Mouse (Mus musculus) heart, embryonic 12.5 days (tissue): Measurements from ENCODE around the gene Rpl35a. TPM values are rescaled to one million over a fixed set of nuclear protein-coding genes. Genes with fewer than 3 reads are reported as not detected.

Source experiments
- ATAC-seq: fragments of 200-750 bp; cut with Nextera tagmentation; 2 replicates; pipeline ENCODE4 v1.8.0; 2017; ENCODE audit warnings: moderate TSS enrichment, moderate library complexity; ENCODE audit not compliant: insufficient number of reproducible peaks, low FRiP score
- H3K27ac ChIP-seq: fragments of 300-500 bp; sonication (generic); 2 replicates; pipeline ENCODE4 v1.5.1; 2016; ENCODE audit warnings: mild to moderate bottlenecking, moderate library complexity; ENCODE audit not compliant: poor library complexity, severe bottlenecking
- H3K27me3 ChIP-seq: fragments of 300-500 bp; sonication (generic); replicated peaks from 2 replicates; pipeline ENCODE4 v1.6.1; 2016; ENCODE audit warnings: mild to moderate bottlenecking, moderate library complexity
- H3K36me3 ChIP-seq: fragments of 300-500 bp; sonication (generic); 2 replicates; pipeline ENCODE4 v1.6.1; 2016; ENCODE audit warnings: mild to moderate bottlenecking, moderate library complexity
- H3K4me1 ChIP-seq: fragments of 300-500 bp; sonication (generic); replicated peaks from 2 replicates; pipeline ENCODE4 v1.6.1; 2016; ENCODE audit warnings: mild to moderate bottlenecking
- H3K4me2 ChIP-seq: fragments of 300-500 bp; sonication (generic); 2 replicates; pipeline ENCODE4 v1.6.1; 2016; ENCODE audit warnings: mild to moderate bottlenecking, moderate library complexity
- H3K4me3 ChIP-seq: fragments of 300-500 bp; sonication (generic); 2 replicates; pipeline ENCODE4 v1.5.1; 2016; ENCODE audit warnings: mild to moderate bottlenecking
- H3K9ac ChIP-seq: fragments of 300-500 bp; sonication (generic); 2 replicates; pipeline ENCODE4 v1.6.1; 2016; ENCODE audit warnings: mild to moderate bottlenecking, moderate library complexity
- H3K9me3 ChIP-seq: fragments of 300-500 bp; sonication (generic); replicated peaks from 2 replicates; pipeline ENCODE4 v1.6.1; 2016; ENCODE audit warnings: mild to moderate bottlenecking, moderate library complexity
- WGBS: fragments of 180-500 bp; shearing (Covaris S2); methylation state at CpG from one replicate; pipeline ENCODE4 v1.1.7; 2016; 5-methylcytosine and 5-hydroxymethylcytosine counted together
- polyA plus RNA-seq: library from polyadenylated mRNA; unstranded; fragments of >200 nt; fragmentation: Nextera tagmentation; extraction: Ambion mirVana; gene quantifications from 2 replicates; pipeline ENCODE4 v1.2.1, GENCODE M21; 2016

The Rpl35a gene
- polyA plus RNA-seq: 660 and 669 TPM in 2 replicates

DNA sequence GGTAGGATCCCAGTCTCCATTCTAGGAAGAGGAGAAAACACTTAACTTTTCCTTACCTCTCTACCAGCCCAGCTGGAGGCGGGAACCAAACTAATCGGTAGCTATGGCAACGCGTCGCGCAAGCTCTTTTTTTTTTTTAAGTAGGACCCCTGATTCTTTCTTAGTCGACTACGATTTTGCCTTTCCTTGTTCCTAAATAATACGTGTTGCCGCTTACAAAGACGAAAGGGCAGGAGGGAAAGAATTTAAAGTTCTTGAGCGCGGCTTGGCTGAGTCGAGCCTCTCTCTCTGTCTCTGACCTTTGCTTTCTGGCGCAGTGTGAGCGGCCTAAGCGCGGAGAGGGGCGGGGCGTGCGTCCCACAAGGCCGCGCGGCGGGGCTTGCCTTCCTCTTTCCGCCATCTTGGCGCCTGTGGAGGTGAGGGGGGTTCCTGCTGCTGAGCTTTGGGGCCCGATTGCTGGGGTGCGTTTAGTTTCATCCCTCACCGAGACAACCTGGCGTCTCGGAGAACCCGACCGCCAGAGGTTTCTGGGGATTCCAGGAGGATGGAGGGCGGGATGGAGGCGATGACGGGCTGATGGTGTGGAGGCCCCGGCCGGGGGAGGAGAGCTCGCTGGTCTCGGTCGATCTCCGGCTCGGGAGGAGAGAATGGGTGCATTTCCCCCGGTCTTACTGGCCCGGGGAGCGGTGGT, at the start of gene Rpl35a, which contains the start of gene Iqcg:
TSS of gene Rpl35a (plus strand) at position 359 of the 691 bp plus-strand sequence.
TSS of gene Iqcg (minus strand) at position 124 of the 691 bp plus-strand sequence.
- H3K4me2 ChIP-seq: peak within 1 kb of the TSS; percentile 72
- H3K9me3 ChIP-seq: no peaks in the 10 kb centered on the region
- peaks cover 32% of the 10 kb centered on the region for H3K36me3 ChIP-seq
- peaks cover 10% of the 10 kb centered on the region for H3K4me1 ChIP-seq
- peak within 1 kb of the TSS; percentile 93 for H3K4me3 ChIP-seq
- peak within 1 kb of the TSS; percentile 97 for H3K9ac ChIP-seq
- peak; percentile 92 for ATAC-seq
- H3K27me3 ChIP-seq: no peaks in the 10 kb centered on the region
- peak within 1 kb of the TSS; percentile 86 for H3K27ac ChIP-seq
- under 1% methylated on average over 47 of the region's 47 CpGs for WGBS

DNA sequence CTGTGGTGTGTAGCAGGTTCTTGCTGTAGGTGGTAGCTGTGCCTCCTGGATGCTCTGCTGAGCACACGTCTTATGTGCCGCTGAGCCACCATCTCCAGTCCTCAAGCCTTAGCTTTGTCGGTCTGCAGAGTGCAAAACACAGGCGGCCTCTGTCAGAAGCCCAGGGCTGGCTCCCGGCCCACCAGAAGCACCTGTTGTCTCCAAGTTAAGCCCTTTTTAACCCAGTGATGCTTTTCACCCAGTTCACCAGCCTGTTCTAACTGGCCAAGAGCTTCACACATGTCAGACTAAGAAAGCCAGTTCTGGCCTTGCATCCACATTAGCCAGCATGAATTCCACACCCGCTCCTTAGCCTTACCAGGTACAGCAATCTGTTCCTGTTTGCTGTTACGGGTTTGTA, 49.4 kb upstream of the Rpl35a start:
- WGBS: 87% methylated on average over 7 of the region's 7 CpGs

GRCm38 (mm10) chr16:33007436-33007835, 48.8 kb upstream of the Rpl35a start:
- Histone ChIP-seq H3K4me2 (no peak overlapping the region), H3K27ac (no peak overlapping the region), H3K9ac (no peak overlapping the region), H3K4me3 (no peak overlapping the region), H3K9me3 (no peaks in the 10 kb centered on the region), H3K27me3 (no peaks in the 10 kb centered on the region), H3K4me1 (peaks cover 12% of the 10 kb centered on the region), H3K36me3 (peaks cover 65% of the 10 kb centered on the region)
- WGBS: 91% methylated on average over 7 of the region's 7 CpGs
- ATAC-seq: no peak

More for the DNA sequence above, 49.4 kb upstream of the Rpl35a start:
- Histone ChIP-seq H3K36me3 (peaks cover 65% of the 10 kb centered on the region), H3K27ac (no peak overlapping the region), H3K9me3 (no peaks in the 10 kb centered on the region), H3K4me3 (no peak overlapping the region), H3K27me3 (no peaks in the 10 kb centered on the region), H3K4me2 (no peak overlapping the region), H3K4me1 (peaks cover 12% of the 10 kb centered on the region), H3K9ac (no peak overlapping the region)
- no peak for ATAC-seq

DNA sequence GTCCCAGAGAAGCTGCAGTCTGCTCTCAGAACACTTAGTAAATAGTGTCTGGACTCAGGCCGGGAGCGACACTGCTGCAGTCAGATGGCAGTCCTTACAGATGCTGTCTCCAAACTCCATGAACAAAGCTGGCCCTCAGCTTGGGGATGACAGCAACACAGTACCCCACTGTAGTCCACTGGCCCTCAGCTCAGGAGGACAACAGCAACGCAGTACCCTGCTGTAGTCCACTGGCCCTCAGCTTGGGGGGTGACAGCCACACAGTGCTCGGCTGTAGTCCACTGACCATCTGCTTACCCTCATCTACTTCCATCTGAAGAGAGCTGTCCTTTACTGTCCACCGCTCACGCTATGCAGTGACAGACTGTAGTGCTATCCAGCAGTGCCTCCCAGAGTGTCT, 46.1 kb upstream of the Rpl35a start:
- Histone ChIP-seq H3K36me3 (peaks cover 82% of the 10 kb centered on the region), H3K9me3 (no peaks in the 10 kb centered on the region), H3K9ac (no peak overlapping the region)

GRCm38 (mm10) chr16:33013801-33014200, 42.5 kb upstream of the Rpl35a start:
- H3K4me3 ChIP-seq: no peak overlapping the region
- 92% methylated on average over 5 of the region's 5 CpGs for WGBS

More for the DNA sequence above, 46.1 kb upstream of the Rpl35a start:
- Histone ChIP-seq H3K4me2 (no peak overlapping the region), H3K27me3 (no peaks in the 10 kb centered on the region), H3K27ac (no peak overlapping the region), H3K4me3 (no peak overlapping the region), H3K4me1 (peaks cover 5% of the 10 kb centered on the region)
- ATAC-seq: no peak
- 92% methylated on average over 6 of the region's 6 CpGs for WGBS

DNA sequence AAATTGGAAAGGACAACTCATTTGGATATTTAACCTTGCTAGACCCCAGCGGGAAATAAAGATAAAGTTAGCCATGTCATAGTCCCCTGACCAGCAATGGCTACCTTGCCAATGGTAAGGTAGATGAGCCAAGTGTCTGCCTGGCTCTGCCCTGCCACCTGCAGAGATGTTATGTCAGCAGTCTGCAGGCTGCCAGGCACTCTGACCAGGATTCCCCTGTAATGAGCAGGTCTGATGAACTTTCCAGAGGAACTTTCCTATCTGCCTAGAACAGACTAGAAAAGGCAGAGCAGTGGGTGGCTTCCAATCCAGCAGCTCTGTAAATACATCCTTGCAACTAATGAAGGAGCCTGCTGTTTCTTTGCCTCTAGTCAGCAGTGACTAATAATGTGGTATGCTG, 41.3 kb upstream of the Rpl35a start:
- WGBS: 86% methylated on average over 1 of the region's 1 CpGs
- Histone ChIP-seq H3K9me3 (no peaks in the 10 kb centered on the region), H3K27me3 (no peaks in the 10 kb centered on the region), H3K27ac (no peak overlapping the region), H3K4me3 (no peak overlapping the region), H3K4me2 (no peak overlapping the region), H3K9ac (no peak overlapping the region), H3K36me3 (peaks cover 63% of the 10 kb centered on the region), H3K4me1 (no peaks in the 10 kb centered on the region)
- no peak for ATAC-seq

More at GRCm38 (mm10) chr16:33013801-33014200, 42.5 kb upstream of the Rpl35a start:
- no peaks in the 10 kb centered on the region for H3K4me1 ChIP-seq
- ATAC-seq: no peak
- no peak overlapping the region for H3K9ac ChIP-seq
- no peaks in the 10 kb centered on the region for H3K9me3 ChIP-seq
- H3K27me3 ChIP-seq: no peaks in the 10 kb centered on the region
- H3K4me2 ChIP-seq: no peak overlapping the region
- peaks cover 74% of the 10 kb centered on the region for H3K36me3 ChIP-seq
- H3K27ac ChIP-seq: no peak overlapping the region

GRCm38 (mm10) chr16:33015396-33015907, 40.8 kb upstream of the Rpl35a start:
- whole genome bisulfite sequencing: 92% methylated on average over 3 of the region's 3 CpGs
- ATAC-seq: no peak
- no peaks in the 10 kb centered on the region for H3K9me3 ChIP-seq
- no peaks in the 10 kb centered on the region for H3K4me1 ChIP-seq
- H3K4me2 ChIP-seq: no peak overlapping the region
- H3K27ac ChIP-seq: no peak overlapping the region
- H3K27me3 ChIP-seq: no peaks in the 10 kb centered on the region
- no peak overlapping the region for H3K4me3 ChIP-seq
- peaks cover 58% of the 10 kb centered on the region for H3K36me3 ChIP-seq
- H3K9ac ChIP-seq: no peak overlapping the region

DNA sequence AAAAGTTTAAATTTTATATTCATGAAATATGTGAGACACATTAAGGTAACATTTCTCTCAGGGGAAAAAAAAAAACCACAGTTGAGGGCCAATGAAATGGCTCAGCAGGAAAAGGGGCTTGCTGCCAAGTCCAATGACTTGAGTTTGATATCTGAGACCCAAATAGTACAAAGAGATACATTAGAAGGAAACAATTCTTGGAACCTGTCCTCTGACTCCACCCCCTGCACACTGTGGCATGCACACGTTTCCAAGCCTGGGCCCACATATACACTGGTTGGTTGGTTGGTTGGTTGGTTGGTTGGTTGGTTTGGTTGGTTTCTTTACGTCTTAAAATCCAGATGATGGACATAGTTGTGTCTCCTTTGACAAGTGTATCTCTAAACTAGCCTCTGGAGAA, 40.3 kb upstream of the Rpl35a start:
- Histone ChIP-seq H3K4me2 (no peak overlapping the region), H3K4me1 (no peaks in the 10 kb centered on the region), H3K9me3 (no peaks in the 10 kb centered on the region), H3K27me3 (no peaks in the 10 kb centered on the region), H3K4me3 (no peak overlapping the region), H3K36me3 (peaks cover 52% of the 10 kb centered on the region), H3K9ac (no peak overlapping the region), H3K27ac (no peak overlapping the region)
- 85% methylated on average over 2 of the region's 2 CpGs for WGBS
- ATAC-seq: no peak

DNA sequence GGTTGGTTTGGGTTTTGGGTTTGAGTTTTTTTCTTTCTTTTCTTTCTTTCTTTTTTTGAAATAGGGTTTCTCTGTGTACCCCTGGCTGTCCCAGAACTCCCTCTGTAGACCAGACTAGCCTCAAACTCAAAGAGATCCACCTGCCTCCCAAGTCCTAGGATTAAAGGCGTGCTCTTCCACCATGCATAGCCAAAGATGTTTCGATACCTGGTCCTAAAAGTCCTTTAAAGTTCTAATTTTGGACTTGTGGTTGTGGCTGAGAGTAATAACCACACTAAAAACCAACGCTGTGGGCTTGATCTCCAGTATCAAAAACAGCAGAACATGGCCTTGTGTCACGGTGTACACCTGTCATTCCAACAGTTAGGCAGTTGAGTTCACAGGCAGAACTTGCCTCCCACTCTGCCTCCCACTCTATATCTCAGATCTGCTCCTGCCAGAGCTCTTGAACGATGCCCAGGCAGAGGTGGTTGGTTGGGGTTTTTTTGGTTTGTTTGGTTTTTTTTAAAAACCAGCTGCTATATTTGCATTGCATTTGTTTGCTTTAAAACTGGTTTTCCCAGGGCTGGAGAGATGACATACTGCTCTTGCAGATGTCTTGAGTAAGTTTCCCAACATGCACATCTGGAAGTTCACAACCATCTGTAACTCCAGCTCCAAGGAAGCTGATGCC, 38.4 kb upstream of the Rpl35a start:
- no peaks in the 10 kb centered on the region for H3K9me3 ChIP-seq
- no peak overlapping the region for H3K27ac ChIP-seq
- no peak overlapping the region for H3K4me3 ChIP-seq
- H3K27me3 ChIP-seq: no peaks in the 10 kb centered on the region
- H3K36me3 ChIP-seq: peaks cover 38% of the 10 kb centered on the region
- H3K4me2 ChIP-seq: no peak overlapping the region
- ATAC-seq: no peak
- no peak overlapping the region for H3K9ac ChIP-seq
- no peaks in the 10 kb centered on the region for H3K4me1 ChIP-seq
- 88% methylated on average over 5 of the region's 5 CpGs for WGBS

DNA sequence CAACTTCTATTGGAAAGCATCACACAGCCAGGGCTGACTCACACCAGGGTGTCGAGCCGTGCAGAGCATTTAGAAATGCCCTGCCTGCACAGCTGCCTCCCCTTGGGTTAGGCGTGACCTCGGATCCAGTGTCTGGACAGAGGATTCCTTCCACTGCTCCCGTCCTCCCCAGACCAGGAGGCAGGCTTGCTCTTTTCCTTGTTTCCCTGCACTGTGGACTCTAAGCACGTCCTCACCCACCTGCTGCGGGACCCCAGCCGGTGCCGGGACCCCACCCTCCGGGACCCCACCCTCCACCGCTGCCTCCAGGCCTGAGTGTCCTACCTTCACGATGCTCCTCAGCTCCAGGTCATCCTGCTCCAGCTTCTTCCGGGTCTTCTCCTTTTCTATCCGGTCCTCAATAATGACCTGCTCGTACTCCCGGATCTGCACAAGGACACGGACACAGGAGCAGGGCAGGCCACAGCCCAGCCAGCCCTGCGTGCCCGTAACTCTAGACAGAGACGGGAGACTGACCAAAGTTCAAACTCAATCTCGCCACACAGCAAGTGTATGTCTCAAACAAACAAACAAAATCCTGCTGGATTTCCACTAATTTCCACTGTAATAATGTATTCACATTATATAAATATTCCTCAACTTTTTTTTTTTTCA, 37.0 kb upstream of the Rpl35a start:
- H3K4me2 ChIP-seq: no peak overlapping the region
- no peak overlapping the region for H3K4me3 ChIP-seq
- 73% methylated on average over 21 of the region's 21 CpGs for WGBS
- H3K36me3 ChIP-seq: peaks cover 24% of the 10 kb centered on the region
- no peaks in the 10 kb centered on the region for H3K27me3 ChIP-seq
- no peaks in the 10 kb centered on the region for H3K4me1 ChIP-seq
- no peak overlapping the region for H3K9ac ChIP-seq
- no peak for ATAC-seq
- H3K27ac ChIP-seq: no peak overlapping the region
- no peaks in the 10 kb centered on the region for H3K9me3 ChIP-seq

DNA sequence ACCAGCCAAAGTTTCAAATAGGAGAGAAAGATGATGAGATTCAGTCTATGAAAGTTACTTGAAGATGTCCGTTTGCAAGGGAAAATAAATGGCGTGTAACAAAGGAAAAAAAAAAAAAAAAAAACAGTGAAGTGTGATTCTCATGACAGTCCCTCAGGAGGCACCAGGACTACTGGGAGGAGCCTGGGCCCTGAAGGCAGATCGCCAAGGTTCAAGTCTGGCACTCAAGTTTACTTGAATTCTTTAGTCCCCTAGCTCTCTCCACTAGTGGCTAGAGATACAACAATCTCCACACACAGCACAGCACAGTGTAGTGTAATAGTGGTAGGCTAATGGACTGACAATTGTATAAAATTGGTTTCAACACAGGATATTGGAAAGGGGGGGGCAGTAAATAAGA, 34.9 kb upstream of the Rpl35a start:
- H3K4me3 ChIP-seq: no peak overlapping the region
- no peaks in the 10 kb centered on the region for H3K27me3 ChIP-seq
- no peak for ATAC-seq
- 64% methylated on average over 3 of the region's 3 CpGs for WGBS
- H3K9me3 ChIP-seq: no peaks in the 10 kb centered on the region
- no peak overlapping the region for H3K4me2 ChIP-seq
- H3K36me3 ChIP-seq: peaks cover 8% of the 10 kb centered on the region; the same call in 1 of the 2 replicates
- no peak overlapping the region for H3K27ac ChIP-seq
- H3K9ac ChIP-seq: no peak overlapping the region
- 0 out of 2 replicates have a peak, but pooled peaks cover 3% of the 10 kb centered on the region for H3K4me1 ChIP-seq
